Mouse (Mus musculus) stomach, postnatal 0 days (tissue): ENCODE results near the gene Lig3. TPM values are rescaled to one million over a fixed set of nuclear protein-coding genes. Genes with fewer than 3 reads are reported as not detected.
"Not testable (repeated sequence)": the region's sequence is repeated elsewhere in the genome, so short reads cannot be mapped to it uniquely, and the experiment has no call there.

ENCODE experiments used
- ATAC-seq: fragments of 200-750 bp; cut with Nextera tagmentation; 2 replicates; pipeline ENCODE4 v1.8.0; 2017; ENCODE audit not compliant: low FRiP score, low TSS enrichment
- DNase-seq: peaks from one replicate; pipeline ENCODE4 v3.0.0-alpha.2; 2016; ENCODE audit warnings: low spot score
- H3K27ac ChIP-seq: fragments of 300-500 bp; sonication (generic); replicated peaks from 2 replicates; pipeline ENCODE4 v1.5.1; 2014; ENCODE audit warnings: mild to moderate bottlenecking, control low read depth
- H3K27me3 ChIP-seq: fragments of 300-500 bp; sonication (generic); 2 replicates; pipeline ENCODE4 v1.6.1; 2014; ENCODE audit warnings: low read length; ENCODE audit not compliant: control insufficient read depth, insufficient read depth
- H3K36me3 ChIP-seq: fragments of 300-500 bp; sonication (generic); 2 replicates; pipeline ENCODE4 v1.6.1; 2014; ENCODE audit warnings: low read length, mixed read lengths; ENCODE audit not compliant: control insufficient read depth, insufficient read depth
- H3K4me1 ChIP-seq: fragments of 300-500 bp; sonication (generic); replicated peaks from 2 replicates; pipeline ENCODE4 v1.6.1; 2014; ENCODE audit warnings: antibody characterized with exemption; ENCODE audit not compliant: control insufficient read depth, insufficient read depth
- H3K4me2 ChIP-seq: fragments of 300-500 bp; sonication (generic); replicated peaks from 2 replicates; pipeline ENCODE4 v1.6.1; 2014; ENCODE audit warnings: low read depth, mild to moderate bottlenecking, control low read depth, moderate library complexity
- H3K4me3 ChIP-seq: fragments of 300-500 bp; sonication (generic); 2 replicates; pipeline ENCODE4 v1.5.1; 2014; ENCODE audit warnings: low read depth, low read length, control low read depth
- H3K9ac ChIP-seq: fragments of 300-500 bp; sonication (generic); 2 replicates; pipeline ENCODE4 v1.6.1; 2014; ENCODE audit warnings: mild to moderate bottlenecking, low read length, control low read depth, mixed read lengths
- H3K9me3 ChIP-seq: fragments of 300-500 bp; sonication (generic); 2 replicates; pipeline ENCODE4 v1.6.1; 2016; ENCODE audit warnings: low read length; ENCODE audit not compliant: control insufficient read depth
- CTCF ChIP-seq: IDR thresholded peaks from 2 replicates; pipeline ENCODE4 v1.5.1; 2016; ENCODE audit warnings: antibody characterized with exemption, low read depth, mild to moderate bottlenecking, moderate library complexity
- EP300 ChIP-seq: optimal IDR thresholded peaks from 2 replicates; pipeline ENCODE3; 2016; ENCODE audit warnings: antibody characterized with exemption
- WGBS: fragments of 180-500 bp; shearing (Covaris S2); extraction: QIAGEN DNeasy Blood & Tissue Kit; methylation state at CpG from one replicate; pipeline ENCODE4 v1.1.7; 2014; 5-methylcytosine and 5-hydroxymethylcytosine counted together
- polyA plus RNA-seq: library from polyadenylated mRNA; unstranded; fragments of >200 nt; fragmentation: Nextera tagmentation; extraction: Ambion mirVana; gene quantifications from 2 replicates; pipeline ENCODE4 v1.2.1, GENCODE M21; 2015

Lig3 gene
- polyA plus RNA-seq, 1 experiment from 2014 or later = 13.4 TPM

- H3K4me1 ChIP-seq = no peaks in the 10 kb centered on the region
- H3K4me2 ChIP-seq = no peak overlapping the region
- TF ChIP-seq CTCF = no peak
- TF ChIP-seq EP300 = no peak
- WGBS = 73% methylated on average over 5 of the region's 5 CpGs
- no peak for ATAC-seq
- H3K9ac ChIP-seq = no peak overlapping the region
- no peaks in the 10 kb centered on the region for H3K9me3 ChIP-seq
- DNase-seq = no peak
- no peak overlapping the region for H3K27ac ChIP-seq
- H3K27me3 ChIP-seq = no peaks in the 10 kb centered on the region
- H3K36me3 ChIP-seq = peaks cover 14% of the 10 kb centered on the region; the same call in 1 of the 2 replicates
- no peak overlapping the region for H3K4me3 ChIP-seq
Observed at GRCm38 (mm10) chr11:82808485-82808884, 27.6 kb downstream of the Lig3 start.

- no peaks in the 10 kb centered on the region for H3K4me1 ChIP-seq
- ATAC-seq = 0 out of 2 replicates have a peak, but pooled peaks have one; percentile 34
- 43% methylated on average over 4 of the region's 4 CpGs for whole genome bisulfite sequencing
Observed at GRCm38 (mm10) chr11:82819350-82819749, 38.4 kb downstream of the Lig3 start.

GRCm38 (mm10) chr11:82820788-82821456 lies 40.0 kb downstream of the Lig3 start:
- Histone ChIP-seq H3K4me1 (no peaks in the 10 kb centered on the region), H3K4me2 (no peak overlapping the region), H3K9ac (no peak overlapping the region), H3K27me3 (no peaks in the 10 kb centered on the region), H3K27ac (no peak overlapping the region; the same call in 1 of the 2 replicates), H3K36me3 (no peaks in the 10 kb centered on the region; the same call in 1 of the 2 replicates), H3K9me3 (no peaks in the 10 kb centered on the region), H3K4me3 (no peak overlapping the region)
- ATAC-seq (peak; percentile 79), DNase-seq (no peak)
- TF ChIP-seq EP300 = no peak
- TF ChIP-seq CTCF = no peak
- WGBS = 69% methylated on average over 13 of the region's 13 CpGs

More at GRCm38 (mm10) chr11:82819350-82819749, 38.4 kb downstream of the Lig3 start:
- Histone ChIP-seq H3K4me2 (no peak overlapping the region), H3K27ac (no peak overlapping the region), H3K4me3 (no peak overlapping the region), H3K36me3 (no peaks in the 10 kb centered on the region; the same call in 1 of the 2 replicates), H3K9ac (no peak overlapping the region), H3K27me3 (no peaks in the 10 kb centered on the region), H3K9me3 (no peaks in the 10 kb centered on the region)
- peak; percentile 81 for DNase-seq
- TF ChIP-seq EP300 = no peak
- TF ChIP-seq CTCF = peak; percentile 89

- no peak overlapping the region for H3K4me3 ChIP-seq
- TF ChIP-seq EP300 = no peak
- TF ChIP-seq CTCF = no peak
- no peaks in the 10 kb centered on the region for H3K4me1 ChIP-seq
- H3K9ac ChIP-seq = no peak overlapping the region
- no peak overlapping the region for H3K27ac ChIP-seq
- H3K27me3 ChIP-seq = no peaks in the 10 kb centered on the region
- ATAC-seq (peak; percentile 65; the same call in 1 of the 2 replicates), DNase-seq (no peak)
- H3K4me2 ChIP-seq = no peak overlapping the region
- H3K9me3 ChIP-seq = no peaks in the 10 kb centered on the region
- no peaks in the 10 kb centered on the region for H3K36me3 ChIP-seq
Observed at GRCm38 (mm10) chr11:82826818-82827217, 45.9 kb downstream of the Lig3 start.

GRCm38 (mm10) chr11:82831008-82831893 lies 50.3 kb downstream of the Lig3 start:
- no peak for ATAC-seq
- H3K4me2 ChIP-seq = no peak overlapping the region
- H3K4me3 ChIP-seq = no peak overlapping the region
- no peaks in the 10 kb centered on the region for H3K27me3 ChIP-seq
- H3K9ac ChIP-seq = no peak overlapping the region
- no peaks in the 10 kb centered on the region for H3K9me3 ChIP-seq
- no peak for DNase-seq
- no peaks in the 10 kb centered on the region for H3K36me3 ChIP-seq
- H3K4me1 ChIP-seq = no peaks in the 10 kb centered on the region
- TF ChIP-seq CTCF = no peak
- no peak for TF ChIP-seq EP300
- WGBS = 25% methylated on average over 10 of the region's 10 CpGs
- H3K27ac ChIP-seq = no peak overlapping the region

- not testable (repeated sequence) for H3K4me1 ChIP-seq, H3K9me3 ChIP-seq, H3K27ac ChIP-seq, H3K27me3 ChIP-seq, H3K4me2 ChIP-seq, ATAC-seq, H3K9ac ChIP-seq, H3K4me3 ChIP-seq, DNase-seq, H3K36me3 ChIP-seq
- 67% methylated on average over 10 of the region's 10 CpGs for WGBS
Observed at GRCm38 (mm10) chr11:82832402-82832801, 51.5 kb downstream of the Lig3 start.
